ENCODE assay signal across 8 mouse cellular contexts in genomic region chr17:94735437-94735836, GRCm38 (mm10). TPM values are rescaled to one million over a fixed set of nuclear protein-coding genes. Genes with fewer than 3 reads are reported as not detected.
DNase-seq lines count a peak whose midpoint lies in the region; ATAC-seq and TF ChIP-seq lines count a peak whose summit lies in the region.

No protein-coding gene starts in this region.

- H3K9me3 ChIP-seq in kidney, postnatal 0 days (replicated peaks; ENCODE audit: low read length), result no peaks in the 10 kb centered on the region

- ATAC-seq in kidney, postnatal 0 days (replicated peaks; ENCODE audit: low FRiP score, low read depth), result no peak

- no peak overlapping the region for H3K27ac ChIP-seq in kidney, postnatal 0 days
- no peak overlapping the region for H3K27ac ChIP-seq in cortical plate, adult 2 months (ENCODE audit: insufficient read depth, low read length)

- peak; percentile 70 for TF ChIP-seq CTCF in kidney, postnatal 0 days (IDR thresholded peaks at IDR 0.05; ENCODE audit: low read depth)
- TF ChIP-seq CTCF in cortical plate, adult 2 months (IDR thresholded peaks at IDR 0.05; ENCODE audit: extremely low read depth, insufficient read depth, low read length), result peak; percentile 48

- H3K36me3 ChIP-seq in kidney, postnatal 0 days (ENCODE audit: insufficient read depth, low read length), result no peaks in the 10 kb centered on the region

- WGBS in kidney, postnatal 0 days, result 75% methylated on average over 4 of the region's 4 CpGs

- peak; percentile 29 for DNase-seq in kidney, postnatal 0 days (ENCODE audit: low spot score)
- DNase-seq in kidney, adult 8-10 months, result no peak
- DNase-seq in CD4-positive helper T cell, adult 2 months (ENCODE audit: low read depth, low spot score), result peak; percentile 22
- peak; percentile 13 to 39 for DNase-seq in layer of hippocampus, postnatal 14 days (ENCODE audit: low spot score in 2 of 2)
- no peak for DNase-seq in ovary, postnatal 10 days (ENCODE audit: low spot score)
- DNase-seq in gastrocnemius, postnatal 4 days (ENCODE audit: low spot score in 2 of 2), result no peak
- no peak for DNase-seq in cerebellum, adult 11-12 months

- no peak overlapping the region for H3K9ac ChIP-seq in kidney, postnatal 0 days (ENCODE audit: low read depth, low read length)

- no peak overlapping the region for H3K4me3 ChIP-seq in kidney, postnatal 0 days (replicated peaks; ENCODE audit: low read depth, low read length)
- H3K4me3 ChIP-seq in cortical plate, adult 2 months (ENCODE audit: insufficient read depth, low read length), result no peak overlapping the region

- H3K4me1 ChIP-seq in kidney, postnatal 0 days (replicated peaks; ENCODE audit: insufficient read depth, low read length), result no peaks in the 10 kb centered on the region
- no peaks in the 10 kb centered on the region for H3K4me1 ChIP-seq in cortical plate, adult 2 months (ENCODE audit: control insufficient read depth, insufficient read depth, low read length)

- H3K4me2 ChIP-seq in kidney, postnatal 0 days (ENCODE audit: low read length), result no peak overlapping the region

- no peak for TF ChIP-seq POLR2A in cortical plate, adult 2 months (IDR thresholded peaks at IDR 0.05; ENCODE audit: extremely low read depth, insufficient read depth, low read length)

- no peaks in the 10 kb centered on the region for H3K27me3 ChIP-seq in kidney, postnatal 0 days (ENCODE audit: insufficient read depth, low read length)

RNA-seq across cellular contexts. Expression of gene Mettl4, which starts 14.4 kb away (rescaled TPM):
- polyA plus RNA-seq in kidney, postnatal 0 days (2015; fragmentation: Nextera tagmentation; extraction: Ambion mirVana), result 14.4 and 15.0 TPM in 2 replicates
- 9.4 and 9.6 TPM in 2 replicates for polyA plus RNA-seq in cortical plate, adult 2 months (2012; rRNA removed)
- 10 to 100 TPM; 14.2 to 16.2 TPM for total RNA-seq in layer of hippocampus, postnatal 14 days (2021)
- 1 to 10 TPM; 8.2 to 9.1 TPM for total RNA-seq in gastrocnemius, postnatal 4 days (2021)

Comparison
In these comparisons a context has a peak if more than half of its experiments do, and no peak if none do; other contexts are left out.
1. DNase-seq: peak in kidney, postnatal 0 days (single experiment), CD4-positive helper T cell, adult 2 months (single experiment) and layer of hippocampus, postnatal 14 days (2 of 2); none in kidney, adult 8-10 months (0 of 2), ovary, postnatal 10 days (single experiment), gastrocnemius, postnatal 4 days (0 of 2) and cerebellum, adult 11-12 months (single experiment).